10 mouse cellular contexts compared by ENCODE assay signal in the genomic region with DNA sequence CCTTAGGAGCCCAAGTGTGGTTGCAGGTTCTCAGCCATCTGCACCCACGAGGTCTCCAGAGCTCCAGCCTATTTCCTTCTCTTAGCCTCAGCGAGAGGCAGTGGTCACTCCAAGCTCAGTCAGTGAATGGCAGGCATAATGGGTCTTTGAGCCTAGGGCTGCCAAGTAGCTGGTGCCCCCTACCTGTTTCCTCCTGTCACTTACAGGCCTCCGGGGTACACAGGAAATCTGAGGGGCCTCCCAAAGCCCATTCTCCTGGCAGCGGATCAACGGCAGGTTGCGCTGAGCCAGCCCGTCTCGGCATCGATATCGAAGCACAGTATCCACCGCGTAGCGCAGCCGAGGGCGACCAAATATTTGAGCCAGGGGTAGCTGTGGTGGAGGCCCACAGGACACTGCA. TPM values are rescaled to one million over a fixed set of nuclear protein-coding genes. Genes with fewer than 3 reads are reported as not detected.
DNase-seq lines count a peak whose midpoint lies in the region; ATAC-seq lines count a peak whose summit lies in the region.
"Had no signal": no experiment of that assay in that cellular context is flagged by ENCODE, and none has a peak within 500 bp of the region (broad histone marks: within the 10 kb centered on the region; RNA-seq: fewer than 3 reads in every experiment).

No protein-coding gene starts in this region.

- peaks cover 67% of the 10 kb centered on the region for H3K4me1 ChIP-seq in megakaryocyte, embryonic 14.5 days
- peaks cover 46% of the 10 kb centered on the region for H3K4me1 ChIP-seq in limb, embryonic 12.5 days (replicated peaks)
- H3K4me1 ChIP-seq in stomach, embryonic 16.5 days (ENCODE audit: control insufficient read depth, insufficient read depth, low read length), result peaks cover 37% of the 10 kb centered on the region

- H3K9ac ChIP-seq in limb, embryonic 12.5 days (replicated peaks), result 0 out of 2 replicates have a peak overlapping the region, but pooled peaks have one; percentile 34
- H3K9ac ChIP-seq in stomach, embryonic 16.5 days (ENCODE audit: low read length), result peak overlapping the region; percentile 63

- no peaks in the 10 kb centered on the region for H3K9me3 ChIP-seq in megakaryocyte, embryonic 14.5 days
- no peaks in the 10 kb centered on the region for H3K9me3 ChIP-seq in limb, embryonic 12.5 days
- H3K9me3 ChIP-seq in stomach, embryonic 16.5 days (replicated peaks; ENCODE audit: control insufficient read depth, low read length), result no peaks in the 10 kb centered on the region

- peaks cover 91% of the 10 kb centered on the region for H3K27me3 ChIP-seq in megakaryocyte, embryonic 14.5 days (replicated peaks)
- peaks cover 64% of the 10 kb centered on the region for H3K27me3 ChIP-seq in limb, embryonic 12.5 days
- peaks cover 8% of the 10 kb centered on the region for H3K27me3 ChIP-seq in stomach, embryonic 16.5 days (ENCODE audit: control insufficient read depth, insufficient read depth, low read length)

- no peak for ATAC-seq in megakaryocyte, adult 5-6 weeks (ENCODE audit: poor library complexity, severe bottlenecking)
- 0 out of 2 replicates have a peak, but pooled peaks have one; percentile 3 for ATAC-seq in limb, embryonic 12.5 days (ENCODE audit: insufficient number of reproducible peaks, insufficient read depth, low FRiP score, low TSS enrichment, low read depth)
- no peak for ATAC-seq in stomach, embryonic 16.5 days (ENCODE audit: insufficient read depth, low FRiP score)

- H3K4me3 ChIP-seq in megakaryocyte, embryonic 14.5 days (replicated peaks), result peak overlapping the region; percentile 88
- H3K4me3 ChIP-seq in limb, embryonic 12.5 days (replicated peaks), result peak overlapping the region; percentile 39
- H3K4me3 ChIP-seq in stomach, embryonic 16.5 days (replicated peaks; ENCODE audit: low read length), result peak overlapping the region; percentile 44

- H3K27ac ChIP-seq in limb, embryonic 12.5 days, result no peak overlapping the region
- no peak overlapping the region for H3K27ac ChIP-seq in stomach, embryonic 16.5 days (ENCODE audit: low read length)

- no peaks in the 10 kb centered on the region for H3K36me3 ChIP-seq in megakaryocyte, embryonic 14.5 days (replicated peaks; ENCODE audit: low read length)
- H3K36me3 ChIP-seq in limb, embryonic 12.5 days, result no peaks in the 10 kb centered on the region
- H3K36me3 ChIP-seq in stomach, embryonic 16.5 days (ENCODE audit: control insufficient read depth, insufficient read depth, low read length), result no peaks in the 10 kb centered on the region

- WGBS in limb, embryonic 12.5 days, result 7% methylated on average over 15 of the region's 15 CpGs
- WGBS in stomach, embryonic 16.5 days, result 4% methylated on average over 15 of the region's 15 CpGs

- H3K4me2 ChIP-seq in limb, embryonic 12.5 days, result peak overlapping the region; percentile 80
- peak overlapping the region; percentile 76 for H3K4me2 ChIP-seq in stomach, embryonic 16.5 days (ENCODE audit: low read depth, low read length)

- peak; percentile 78 to 84 for DNase-seq in cerebellum, postnatal 10 days
- no peak for DNase-seq in cerebellum, adult 9-11 months
- DNase-seq in cerebellum, postnatal 25 days, result no peak
- no peak for DNase-seq in adrenal gland, adult (ENCODE audit: inconsistent age in 2 of 2, low spot score in 1 of 2)
- DNase-seq: cerebellum, adult 8-10 months had no signal

RNA-seq across cellular contexts. Expression of gene Bcan, which starts 12.0 kb away (rescaled TPM):
- not detected in 2 replicates for polyA plus RNA-seq in megakaryocyte, embryonic 14.5 days (2012; ENCODE audit: insufficient read depth, low replicate concordance)
- total RNA-seq in megakaryocyte, adult 5-6 weeks (2015), result not detected in 2 replicates
- total RNA-seq in megakaryocyte, adult 5-6 weeks (2017), result not detected in 2 replicates
- 0.13 and 0.65 TPM in 2 replicates for polyA plus RNA-seq in limb, embryonic 12.5 days (2016; fragmentation: Nextera tagmentation; extraction: Ambion mirVana)
- 0.34 and 0.52 TPM in 2 replicates for polyA plus RNA-seq in stomach, embryonic 16.5 days (2015; fragmentation: Nextera tagmentation; extraction: Ambion mirVana)
- total RNA-seq: neutrophil, adult 5-6 weeks had no signal

RNA-seq across cellular contexts. Expression of gene Nes, which starts 17.2 kb away (rescaled TPM):
- polyA plus RNA-seq in megakaryocyte, embryonic 14.5 days (2012; ENCODE audit: insufficient read depth, low replicate concordance), result 0.29 TPM in 1 of 2 replicates, not detected in the other
- total RNA-seq in megakaryocyte, adult 5-6 weeks (2015), result not detected in 2 replicates
- not detected in 2 replicates for total RNA-seq in megakaryocyte, adult 5-6 weeks (2017)
- polyA plus RNA-seq in limb, embryonic 12.5 days (2016; fragmentation: Nextera tagmentation; extraction: Ambion mirVana), result 29.4 and 32.5 TPM in 2 replicates
- polyA plus RNA-seq in stomach, embryonic 16.5 days (2015; fragmentation: Nextera tagmentation; extraction: Ambion mirVana), result 7.7 and 10.2 TPM in 2 replicates

RNA-seq across cellular contexts. Expression of gene Hapln2, which starts 39.3 kb away (rescaled TPM):
- not detected in 2 replicates for polyA plus RNA-seq in megakaryocyte, embryonic 14.5 days (2012; ENCODE audit: insufficient read depth, low replicate concordance)
- total RNA-seq in megakaryocyte, adult 5-6 weeks (2015), result not detected in 2 replicates
- total RNA-seq in megakaryocyte, adult 5-6 weeks (2017), result not detected in 2 replicates
- 0.10 and 0.12 TPM in 2 replicates for polyA plus RNA-seq in limb, embryonic 12.5 days (2016; fragmentation: Nextera tagmentation; extraction: Ambion mirVana)
- polyA plus RNA-seq in stomach, embryonic 16.5 days (2015; fragmentation: Nextera tagmentation; extraction: Ambion mirVana), result 0.18 TPM in 1 of 2 replicates, not detected in the other
- total RNA-seq: neutrophil, adult 5-6 weeks had no signal

RNA-seq across cellular contexts. Expression of gene Crabp2, which starts 39.6 kb away (rescaled TPM):
- polyA plus RNA-seq in megakaryocyte, embryonic 14.5 days (2012; ENCODE audit: insufficient read depth, low replicate concordance), result 0.47 TPM in 1 of 2 replicates, not detected in the other
- total RNA-seq in megakaryocyte, adult 5-6 weeks (2015), result 1.3 TPM in 1 of 2 replicates, not detected in the other
- not detected in 2 replicates for total RNA-seq in megakaryocyte, adult 5-6 weeks (2017)
- 614 and 667 TPM in 2 replicates for polyA plus RNA-seq in limb, embryonic 12.5 days (2016; fragmentation: Nextera tagmentation; extraction: Ambion mirVana)
- 29.4 and 43.3 TPM in 2 replicates for polyA plus RNA-seq in stomach, embryonic 16.5 days (2015; fragmentation: Nextera tagmentation; extraction: Ambion mirVana)
- total RNA-seq: neutrophil, adult 5-6 weeks had no signal

RNA-seq across cellular contexts. Expression of gene Gpatch4, which starts 54.8 kb away (rescaled TPM):
- polyA plus RNA-seq in megakaryocyte, embryonic 14.5 days (2012; ENCODE audit: insufficient read depth, low replicate concordance), result 5.3 and 18.9 TPM in 2 replicates
- 7.3 TPM in 2 replicates for total RNA-seq in megakaryocyte, adult 5-6 weeks (2015)
- total RNA-seq in megakaryocyte, adult 5-6 weeks (2017), result 9.5 and 10.1 TPM in 2 replicates
- 30.8 and 31.1 TPM in 2 replicates for polyA plus RNA-seq in limb, embryonic 12.5 days (2016; fragmentation: Nextera tagmentation; extraction: Ambion mirVana)
- polyA plus RNA-seq in stomach, embryonic 16.5 days (2015; fragmentation: Nextera tagmentation; extraction: Ambion mirVana), result 29.7 and 30.1 TPM in 2 replicates

Comparison
In these comparisons a context has a peak if more than half of its experiments do, and no peak if none do; other contexts are left out.
1. DNase-seq: peak in cerebellum, postnatal 10 days (2 of 2); none in cerebellum, adult 9-11 months (single experiment), cerebellum, postnatal 25 days (0 of 2) and adrenal gland, adult (0 of 2).
2. Peak in every context shown above with its lines, with median percentiles within 50 percentile points of each other: H3K4me3 ChIP-seq.